Mouse (Mus musculus) liver, embryonic 11.5 days (tissue): ENCODE measurements at regions not wholly inside any gene's neighbourhood (a gene's known extent, or its start where the extent isn't known, plus 50 kb on each side); places are given as distances from the start of the nearest gene placed in this dataset.

Experiments
- ATAC-seq: fragments of 200-750 bp; cut with Nextera tagmentation; replicated peaks from 2 replicates; pipeline ENCODE4 v1.8.0; 2017; ENCODE audit warnings: moderate number of reproducible peaks, mild to moderate bottlenecking, moderate TSS enrichment, moderate library complexity; ENCODE audit not compliant: low FRiP score
- DNase-seq: peaks from one replicate; pipeline ENCODE4 v3.0.0-alpha.2; 2017; ENCODE audit warnings: low spot score
- H3K27ac ChIP-seq: fragments of 300-500 bp; sonication (generic); 2 replicates; pipeline ENCODE4 v1.5.1; 2014; ENCODE audit warnings: mild to moderate bottlenecking, low read depth, low read length, control low read depth
- H3K27me3 ChIP-seq: fragments of 300-500 bp; sonication (generic); replicated peaks from 2 replicates; pipeline ENCODE4 v1.6.1; 2014; ENCODE audit warnings: low read length, mixed read lengths; ENCODE audit not compliant: control insufficient read depth, insufficient read depth
- H3K36me3 ChIP-seq: fragments of 300-500 bp; sonication (generic); 2 replicates; pipeline ENCODE4 v1.6.1; 2014; ENCODE audit warnings: mild to moderate bottlenecking, low read length, moderate library complexity, mixed read lengths; ENCODE audit not compliant: control insufficient read depth, insufficient read depth
- H3K4me1 ChIP-seq: fragments of 300-500 bp; sonication (generic); replicated peaks from 2 replicates; pipeline ENCODE4 v1.6.1; 2014; ENCODE audit warnings: low read length, mixed read lengths; ENCODE audit not compliant: control insufficient read depth, insufficient read depth
- H3K4me2 ChIP-seq: fragments of 300-500 bp; sonication (generic); 2 replicates; pipeline ENCODE4 v1.6.1; 2014; ENCODE audit warnings: mild to moderate bottlenecking, control low read depth, moderate library complexity
- H3K4me3 ChIP-seq: fragments of 300-500 bp; sonication (generic); 2 replicates; pipeline ENCODE4 v1.5.1; 2014; ENCODE audit warnings: low read depth, low read length, control low read depth
- H3K9ac ChIP-seq: fragments of 300-500 bp; sonication (generic); 2 replicates; pipeline ENCODE4 v1.6.1; 2014; ENCODE audit warnings: low read depth, low read length, control low read depth
- H3K9me3 ChIP-seq: fragments of 300-500 bp; sonication (generic); 2 replicates; pipeline ENCODE4 v1.6.1; 2016; ENCODE audit warnings: low read length, inconsistent platforms, mixed read lengths; ENCODE audit not compliant: control insufficient read depth
- WGBS: fragments of 180-500 bp; shearing (Covaris S2); extraction: QIAGEN DNeasy Blood & Tissue Kit; methylation state at CpG from one replicate; pipeline ENCODE4 v1.1.7; 2014; 5-methylcytosine and 5-hydroxymethylcytosine counted together

DNA sequence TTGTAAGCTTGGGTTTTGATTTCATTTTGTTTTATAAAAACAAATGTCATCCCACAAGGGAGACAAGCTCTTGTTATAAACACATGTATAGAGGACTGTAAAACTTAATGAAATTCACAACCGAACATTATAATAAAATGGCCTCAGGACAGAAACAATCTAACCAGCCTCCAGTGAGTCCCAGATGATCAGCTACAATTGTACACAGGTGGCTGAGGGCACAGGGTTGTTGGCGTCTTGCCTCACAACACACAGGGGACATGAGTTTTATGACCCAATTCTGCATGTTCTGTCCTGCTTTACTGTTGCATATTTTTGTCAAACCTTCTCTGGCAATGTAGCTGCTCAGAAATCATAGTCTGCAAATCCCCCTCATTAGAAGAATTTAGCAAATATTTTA, 136.0 kb upstream of the Pdzrn3 start:
- H3K27me3 ChIP-seq: no peaks in the 10 kb centered on the region
- H3K4me3 ChIP-seq: no peak overlapping the region
- H3K9ac ChIP-seq: no peak overlapping the region
- H3K36me3 ChIP-seq: no peaks in the 10 kb centered on the region
- H3K4me2 ChIP-seq: no peak overlapping the region
- H3K4me1 ChIP-seq: no peaks in the 10 kb centered on the region
- H3K9me3 ChIP-seq: no peaks in the 10 kb centered on the region
- H3K27ac ChIP-seq: no peak overlapping the region
- DNase-seq (no peak), ATAC-seq (no peak)
- 82% methylated on average over 2 of the region's 2 CpGs for WGBS

DNA sequence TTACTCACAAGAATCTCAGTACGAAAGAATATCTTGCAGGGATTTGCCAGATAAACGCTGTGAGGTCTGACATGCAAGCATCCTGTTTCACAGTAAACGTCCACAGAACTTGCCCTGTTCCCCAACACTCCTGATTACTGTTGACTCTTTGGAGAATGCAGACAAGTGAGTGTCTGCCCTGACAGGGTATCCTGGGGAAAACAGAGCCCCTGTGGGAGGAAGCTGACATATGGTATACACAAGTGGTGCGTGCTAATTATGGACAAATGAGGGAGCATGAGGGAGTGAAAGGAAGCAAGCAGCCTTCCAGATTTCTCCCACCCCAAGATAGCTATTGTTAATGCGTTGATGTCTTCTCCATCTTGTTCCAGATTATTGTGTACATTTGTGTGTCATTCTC, 124.5 kb upstream of the Pdzrn3 start:
- no peak overlapping the region for H3K4me2 ChIP-seq
- no peaks in the 10 kb centered on the region for H3K36me3 ChIP-seq
- H3K4me3 ChIP-seq: no peak overlapping the region
- no peak overlapping the region for H3K9ac ChIP-seq
- no peaks in the 10 kb centered on the region for H3K9me3 ChIP-seq
- no peak overlapping the region for H3K27ac ChIP-seq
- no peaks in the 10 kb centered on the region for H3K27me3 ChIP-seq
- WGBS: 42% methylated on average over 5 of the region's 5 CpGs
- no peak for ATAC-seq
- DNase-seq: no peak
- no peaks in the 10 kb centered on the region for H3K4me1 ChIP-seq

DNA sequence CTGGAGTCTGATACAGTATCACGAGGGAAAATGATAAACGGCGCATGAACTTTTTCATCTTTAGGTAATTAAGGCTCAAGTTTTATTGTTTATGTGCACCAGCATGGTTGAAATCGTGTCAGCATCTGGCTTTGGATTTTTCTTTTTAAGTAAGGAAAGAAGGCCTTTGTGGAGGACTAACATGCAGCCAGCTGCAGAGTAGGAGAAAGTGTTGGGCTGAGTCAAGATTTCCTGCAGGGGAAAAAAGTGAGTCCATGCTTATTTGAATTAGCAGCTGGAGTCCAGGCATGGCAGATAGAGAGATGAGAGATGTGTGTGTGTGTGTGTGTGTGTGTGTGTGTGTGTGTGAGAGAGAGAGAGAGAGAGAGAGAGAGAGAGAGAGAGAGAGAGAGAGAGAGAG, 124.0 kb upstream of the Pdzrn3 start:
- no peak overlapping the region for H3K4me2 ChIP-seq
- ATAC-seq (no peak), DNase-seq (no peak)
- H3K9ac ChIP-seq: no peak overlapping the region
- no peaks in the 10 kb centered on the region for H3K27me3 ChIP-seq
- no peaks in the 10 kb centered on the region for H3K9me3 ChIP-seq
- no peaks in the 10 kb centered on the region for H3K4me1 ChIP-seq
- H3K4me3 ChIP-seq: no peak overlapping the region
- 71% methylated on average over 4 of the region's 4 CpGs for WGBS
- no peaks in the 10 kb centered on the region for H3K36me3 ChIP-seq
- no peak overlapping the region; the same call in 1 of the 2 replicates for H3K27ac ChIP-seq

DNA sequence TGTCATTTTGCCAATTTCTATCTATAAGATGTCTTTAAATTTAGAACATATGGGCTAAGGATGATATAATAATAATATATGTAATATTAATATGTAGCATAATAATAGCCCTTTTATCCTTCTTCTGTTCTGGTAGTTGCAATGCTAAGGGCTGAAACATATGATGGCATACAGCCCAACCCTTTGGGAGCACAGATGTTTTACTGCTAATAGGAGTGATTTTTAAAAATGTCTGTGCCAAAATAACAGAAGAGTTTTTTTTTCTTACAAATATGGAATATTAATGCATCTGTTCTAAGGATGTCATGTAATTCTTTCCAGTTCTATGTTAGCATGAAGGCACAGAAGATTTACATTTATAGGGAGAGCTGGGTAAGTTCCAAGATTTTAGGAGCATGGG, 122.5 kb upstream of the Pdzrn3 start:
- H3K36me3 ChIP-seq: no peaks in the 10 kb centered on the region
- H3K9ac ChIP-seq: no peak overlapping the region
- H3K27me3 ChIP-seq: no peaks in the 10 kb centered on the region
- no peaks in the 10 kb centered on the region for H3K9me3 ChIP-seq
- no peaks in the 10 kb centered on the region for H3K4me1 ChIP-seq
- ATAC-seq (no peak), DNase-seq (no peak)
- no peak overlapping the region for H3K4me3 ChIP-seq
- H3K27ac ChIP-seq: no peak overlapping the region
- H3K4me2 ChIP-seq: no peak overlapping the region

DNA sequence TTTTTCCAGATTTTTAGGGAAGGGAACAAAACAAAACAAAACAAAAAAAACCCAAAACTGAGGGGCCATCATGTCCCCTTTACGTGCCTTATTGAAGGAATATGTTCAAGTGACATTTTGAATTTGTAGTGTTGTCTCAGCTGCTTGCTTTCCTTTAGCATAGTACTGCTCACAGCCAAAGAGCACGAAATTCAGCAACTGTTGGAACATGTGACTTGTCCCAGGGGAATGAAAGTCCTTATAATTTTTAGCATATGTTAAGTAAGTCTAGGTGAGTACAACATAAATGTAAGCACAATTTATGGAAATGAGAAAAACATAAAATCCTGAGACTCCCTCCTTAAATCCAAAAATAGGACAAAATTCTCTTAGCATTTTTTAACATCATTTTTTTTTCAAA, 110.8 kb upstream of the Pdzrn3 start:
- no peaks in the 10 kb centered on the region for H3K36me3 ChIP-seq
- H3K4me3 ChIP-seq: no peak overlapping the region
- DNase-seq: no peak
- WGBS: 51% methylated on average over 2 of the region's 2 CpGs
- no peak overlapping the region for H3K4me2 ChIP-seq
- ATAC-seq: no peak
- H3K4me1 ChIP-seq: no peaks in the 10 kb centered on the region
- H3K9ac ChIP-seq: no peak overlapping the region
- H3K27ac ChIP-seq: no peak overlapping the region
- no peaks in the 10 kb centered on the region for H3K27me3 ChIP-seq
- no peaks in the 10 kb centered on the region for H3K9me3 ChIP-seq

DNA sequence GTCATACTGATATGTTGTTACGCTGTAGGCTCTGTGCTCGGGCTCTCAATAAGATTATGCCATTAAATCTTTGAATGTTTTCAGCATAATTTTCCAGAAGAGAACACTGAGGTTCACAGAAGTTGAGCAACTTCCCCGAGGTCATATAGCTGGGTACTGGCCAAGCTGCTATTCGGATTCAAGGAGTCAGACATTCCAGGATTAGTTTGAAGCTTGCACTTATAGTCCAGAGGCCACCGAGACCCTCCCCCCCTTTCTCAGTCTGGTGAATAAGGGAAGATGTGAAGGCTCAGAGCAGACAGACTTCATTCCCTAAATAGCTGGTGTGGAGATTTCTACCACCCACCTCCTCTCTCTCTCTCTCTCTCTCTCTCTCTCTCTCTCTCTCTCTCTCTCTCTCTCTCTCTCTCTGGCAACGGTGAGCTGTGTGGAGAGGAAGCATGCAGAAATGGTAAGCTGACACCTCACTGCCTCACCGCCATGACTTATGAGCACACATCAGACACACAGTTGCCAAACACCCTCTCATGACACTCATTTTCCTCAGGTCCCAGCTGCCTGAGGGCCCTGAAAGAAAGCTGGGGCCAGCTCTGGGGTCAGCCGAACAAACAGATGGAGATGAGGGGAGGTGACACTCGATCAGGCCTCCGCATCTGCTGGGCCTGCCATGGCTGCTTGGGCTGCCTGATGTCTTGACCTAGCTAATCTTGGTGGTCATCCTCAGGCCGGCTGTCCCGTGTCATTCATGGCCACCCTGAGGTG, 107.0 kb upstream of the Pdzrn3 start:
- no peaks in the 10 kb centered on the region for H3K9me3 ChIP-seq
- no peak overlapping the region for H3K4me3 ChIP-seq
- H3K27me3 ChIP-seq: no peaks in the 10 kb centered on the region
- H3K9ac ChIP-seq: no peak overlapping the region
- no peak overlapping the region for H3K27ac ChIP-seq
- ATAC-seq (no peak), DNase-seq (no peak)
- WGBS: 59% methylated on average over 12 of the region's 12 CpGs
- no peak overlapping the region for H3K4me2 ChIP-seq
- no peaks in the 10 kb centered on the region for H3K36me3 ChIP-seq
- H3K4me1 ChIP-seq: no peaks in the 10 kb centered on the region

DNA sequence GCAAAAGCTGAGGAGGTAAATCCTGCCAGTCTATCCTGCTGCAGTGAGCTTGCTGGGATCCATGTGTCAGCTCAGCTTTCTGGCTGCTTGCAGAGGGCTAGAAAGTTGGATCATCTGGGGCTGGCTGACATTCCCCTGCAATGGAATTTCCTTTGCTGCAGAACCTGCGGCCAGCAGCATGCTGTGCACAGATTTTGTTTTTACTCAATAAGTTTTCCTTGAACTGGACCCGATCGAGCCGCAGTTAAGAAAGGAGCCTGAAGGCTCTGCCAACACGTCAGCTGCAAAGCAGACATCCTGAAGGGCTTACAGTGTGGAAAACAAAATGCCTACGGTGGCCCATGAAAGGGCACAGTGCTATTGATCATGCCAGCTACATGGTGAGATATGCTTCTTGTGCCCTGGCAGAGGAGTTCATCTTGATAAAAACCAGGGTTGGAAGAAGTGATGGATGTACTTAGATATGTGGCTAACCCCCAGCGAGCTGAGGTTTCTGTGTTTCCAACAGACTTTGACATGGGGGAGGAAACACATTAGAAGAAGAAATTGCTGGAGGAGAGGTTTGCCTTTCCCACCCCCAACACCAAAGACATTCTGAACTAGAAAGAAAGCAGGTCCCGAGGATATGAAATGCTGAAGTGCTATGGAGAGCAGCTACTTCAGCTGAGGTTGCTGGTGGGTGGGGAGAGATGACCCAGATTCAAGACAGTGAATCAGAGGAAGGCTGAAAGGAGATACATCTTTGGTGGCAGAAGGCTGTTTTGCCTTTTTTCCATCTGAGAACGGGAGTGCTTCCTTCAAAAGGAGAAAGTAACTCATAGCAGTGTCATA, 105.2 kb upstream of the Pdzrn3 start:
- Histone ChIP-seq H3K36me3 (no peaks in the 10 kb centered on the region), H3K4me2 (no peak overlapping the region)

DNA sequence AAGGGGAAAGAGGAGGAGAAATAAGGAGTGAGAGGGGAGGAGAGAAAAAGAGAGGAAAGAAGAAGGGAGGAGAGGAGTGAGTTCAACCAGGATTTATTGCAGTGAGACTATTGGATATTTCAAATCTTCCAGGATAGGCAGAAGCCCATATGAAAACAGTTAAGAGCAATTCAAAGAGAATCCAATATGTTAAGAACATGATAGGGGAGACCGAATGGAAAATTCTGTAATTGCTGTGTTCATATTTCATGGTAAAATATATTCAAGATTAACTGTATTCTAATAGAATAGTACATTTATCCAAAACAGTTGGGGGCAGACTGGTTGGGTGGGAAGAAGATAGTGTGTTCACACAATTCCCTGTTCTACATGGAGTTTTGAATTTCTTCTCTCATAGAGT, 96.3 kb upstream of the Pdzrn3 start:
- Histone ChIP-seq H3K27me3 (no peaks in the 10 kb centered on the region), H3K4me1 (no peaks in the 10 kb centered on the region), H3K4me3 (no peak overlapping the region), H3K27ac (no peak overlapping the region), H3K4me2 (no peak overlapping the region), H3K9ac (no peak overlapping the region), H3K9me3 (no peaks in the 10 kb centered on the region), H3K36me3 (no peaks in the 10 kb centered on the region)
- 64% methylated on average over 1 of the region's 1 CpGs for WGBS
- DNase-seq (no peak), ATAC-seq (no peak)

More for the DNA sequence above, 105.2 kb upstream of the Pdzrn3 start:
- ATAC-seq (no peak), DNase-seq (no peak)
- Histone ChIP-seq H3K9me3 (no peaks in the 10 kb centered on the region), H3K27ac (no peak overlapping the region), H3K9ac (no peak overlapping the region), H3K27me3 (no peaks in the 10 kb centered on the region), H3K4me3 (no peak overlapping the region), H3K4me1 (no peaks in the 10 kb centered on the region)
- 50% methylated on average over 9 of the region's 9 CpGs for WGBS
